Comparison of ENCODE assay signal across 8 mouse cellular contexts in genomic region chr2:32602600-32603054, GRCm38 (mm10). TPM values are rescaled to one million over a fixed set of nuclear protein-coding genes. Genes with fewer than 3 reads are reported as not detected.
DNase-seq lines count a peak whose midpoint lies in the region; ATAC-seq and TF ChIP-seq lines count a peak whose summit lies in the region.

No protein-coding gene starts in this region.

- H3K9ac ChIP-seq in embryonic facial prominence, embryonic 11.5 days (replicated peaks; ENCODE audit: low read length), result peak overlapping the region; percentile 15; the same call in 1 of the 2 replicates
- H3K9ac ChIP-seq in intestine, postnatal 0 days (ENCODE audit: low read depth, low read length), result no peak overlapping the region

- H3K4me3 ChIP-seq in embryonic facial prominence, embryonic 11.5 days (ENCODE audit: low read depth, low read length), result peak overlapping the region; percentile 21
- H3K4me3 ChIP-seq in intestine, postnatal 0 days (ENCODE audit: low read depth, low read length), result peak overlapping the region; percentile 23; the same call in 1 of the 2 replicates
- peak overlapping the region; percentile 50 for H3K4me3 ChIP-seq in midbrain, embryonic 10.5 days
- H3K4me3 ChIP-seq in small intestine, adult 2 months (ENCODE audit: low read depth, low read length), result peak overlapping the region; percentile 23

- peak overlapping the region; percentile 30 for H3K4me2 ChIP-seq in embryonic facial prominence, embryonic 11.5 days (ENCODE audit: low read depth, low read length)
- peak overlapping the region; percentile 51 for H3K4me2 ChIP-seq in intestine, postnatal 0 days (replicated peaks; ENCODE audit: low read depth)

- peak overlapping the region; percentile 23; the same call in 1 of the 2 replicates for H3K27ac ChIP-seq in embryonic facial prominence, embryonic 11.5 days (replicated peaks; ENCODE audit: low read depth, low read length)
- H3K27ac ChIP-seq in intestine, postnatal 0 days (ENCODE audit: low read depth, low read length), result no peak overlapping the region
- peak overlapping the region; percentile 64 for H3K27ac ChIP-seq in midbrain, embryonic 10.5 days (replicated peaks)
- H3K27ac ChIP-seq in small intestine, adult 2 months (ENCODE audit: insufficient read depth, low read depth, low read length), result no peak overlapping the region

- 1% methylated on average over 11 of the region's 11 CpGs for WGBS in embryonic facial prominence, embryonic 11.5 days
- WGBS in intestine, postnatal 0 days, result 4% methylated on average over 11 of the region's 11 CpGs
- 1% methylated on average over 11 of the region's 11 CpGs for WGBS in midbrain, embryonic 10.5 days
- WGBS in small intestine, adult 2 months, result 1% methylated on average over 11 of the region's 11 CpGs

- no peaks in the 10 kb centered on the region for H3K36me3 ChIP-seq in embryonic facial prominence, embryonic 11.5 days (replicated peaks; ENCODE audit: control insufficient read depth, insufficient read depth, low read depth, low read length)
- H3K36me3 ChIP-seq in intestine, postnatal 0 days (ENCODE audit: control insufficient read depth, insufficient read depth), result peaks cover 3% of the 10 kb centered on the region; the same call in 1 of the 2 replicates
- no peaks in the 10 kb centered on the region for H3K36me3 ChIP-seq in midbrain, embryonic 10.5 days
- no peaks in the 10 kb centered on the region; the same call in 1 of the 2 replicates for H3K36me3 ChIP-seq in small intestine, adult 2 months (ENCODE audit: control insufficient read depth, insufficient read depth, low read length)

- no peaks in the 10 kb centered on the region for H3K27me3 ChIP-seq in embryonic facial prominence, embryonic 11.5 days (ENCODE audit: control insufficient read depth, insufficient read depth, low read length)
- peaks cover 3% of the 10 kb centered on the region; the same call in 1 of the 2 replicates for H3K27me3 ChIP-seq in intestine, postnatal 0 days (replicated peaks; ENCODE audit: control insufficient read depth, insufficient read depth, low read length)
- peaks cover 4% of the 10 kb centered on the region for H3K27me3 ChIP-seq in midbrain, embryonic 10.5 days (ENCODE audit: low read depth, poor library complexity, severe bottlenecking)
- H3K27me3 ChIP-seq in small intestine, adult 2 months (ENCODE audit: control insufficient read depth, insufficient read depth, low read length), result peaks cover 11% of the 10 kb centered on the region

- intact Hi-C loops in left cerebral cortex, postnatal 4 days (cut with DNase I), result no loop called here

- 0 out of 2 replicates have a peak, but pooled peaks have one; percentile 17 for TF ChIP-seq POLR2A in small intestine, adult 2 months (IDR thresholded peaks at IDR 0.05; ENCODE audit: low read depth, low read length)

- no peaks in the 10 kb centered on the region; the same call in 1 of the 2 replicates for H3K4me1 ChIP-seq in embryonic facial prominence, embryonic 11.5 days (ENCODE audit: control insufficient read depth, insufficient read depth, low read length)
- H3K4me1 ChIP-seq in intestine, postnatal 0 days (replicated peaks; ENCODE audit: control insufficient read depth, insufficient read depth, low read length), result no peaks in the 10 kb centered on the region
- peaks cover 30% of the 10 kb centered on the region for H3K4me1 ChIP-seq in midbrain, embryonic 10.5 days
- peaks cover 8% of the 10 kb centered on the region for H3K4me1 ChIP-seq in small intestine, adult 2 months (ENCODE audit: control insufficient read depth, insufficient read depth, insufficient read length, low read length)

- DNase-seq in adrenal gland, postnatal 10 days, result peak; percentile 95
- DNase-seq in embryonic facial prominence, embryonic 11.5 days (ENCODE audit: low spot score), result peak; percentile 89
- peak; percentile 92 for DNase-seq in left cerebral cortex, postnatal 4 days
- DNase-seq in midbrain, embryonic 10.5 days (ENCODE audit: low spot score), result peak; percentile 89

- TF ChIP-seq CTCF in intestine, postnatal 0 days (IDR thresholded peaks at IDR 0.05; ENCODE audit: low read depth), result peak; percentile 93
- TF ChIP-seq CTCF in small intestine, adult 2 months (IDR thresholded peaks at IDR 0.05; ENCODE audit: extremely low read depth, insufficient read length, insufficient replicate concordance, low read depth, low read length), result peak; percentile 93

- no peaks in the 10 kb centered on the region for H3K9me3 ChIP-seq in embryonic facial prominence, embryonic 11.5 days (replicated peaks; ENCODE audit: control insufficient read depth, low read length)
- no peaks in the 10 kb centered on the region for H3K9me3 ChIP-seq in intestine, postnatal 0 days (ENCODE audit: control insufficient read depth)
- H3K9me3 ChIP-seq in midbrain, embryonic 10.5 days (replicated peaks), result no peaks in the 10 kb centered on the region

- 0 out of 2 replicates have a peak, but pooled peaks have one; percentile 31 for ATAC-seq in embryonic facial prominence, embryonic 11.5 days (replicated peaks; ENCODE audit: insufficient number of reproducible peaks, low FRiP score, low TSS enrichment, low read depth)
- ATAC-seq in granulocyte monocyte progenitor cell, adult 5-6 weeks (replicated peaks; ENCODE audit: poor library complexity, severe bottlenecking), result peak; percentile 47
- peak; percentile 37; the same call in 1 of the 2 replicates for ATAC-seq in intestine, postnatal 0 days
- ATAC-seq in monocyte, adult 5-6 weeks (replicated peaks; ENCODE audit: insufficient number of reproducible peaks, low FRiP score, low TSS enrichment, poor library complexity, severe bottlenecking), result no peak

RNA-seq across cellular contexts. Expression of gene St6galnac6, which starts 3.1 kb away (rescaled TPM):
- total RNA-seq in adrenal gland, postnatal 10 days (2021), result 10 to 100 TPM; 55.2 to 64.1 TPM
- 6.3 and 6.8 TPM in 2 replicates for polyA plus RNA-seq in embryonic facial prominence, embryonic 11.5 days (2014; fragmentation: Nextera tagmentation; extraction: Ambion mirVana)
- 16.2 and 19.0 TPM in 2 replicates for total RNA-seq in granulocyte monocyte progenitor cell, adult 5-6 weeks (2014; fragmentation: Nextera tagmentation)
- 11.3 and 14.2 TPM in 2 replicates for total RNA-seq in granulocyte monocyte progenitor cell, adult 5-6 weeks (2017)
- polyA plus RNA-seq in intestine, postnatal 0 days (2015; fragmentation: Nextera tagmentation; extraction: Ambion mirVana), result 8.3 and 9.1 TPM in 2 replicates
- 10 to 100 TPM; 78.8 to 91.8 TPM for total RNA-seq in left cerebral cortex, postnatal 4 days (2021)
- 10.8 and 11.9 TPM in 2 replicates for polyA plus RNA-seq in midbrain, embryonic 10.5 days (2016; fragmentation: Nextera tagmentation; extraction: Ambion mirVana)
- 12.5 and 18.2 TPM in 2 replicates for polyA plus RNA-seq in small intestine, adult 2 months (2012; rRNA removed)
- 4.8 to 11.1 TPM (median 10.5 TPM) in 3 replicates for total RNA-seq in monocyte, adult 5-6 weeks (2017)

RNA-seq across cellular contexts. Expression of gene St6galnac4, which starts 15.7 kb away (rescaled TPM):
- total RNA-seq in adrenal gland, postnatal 10 days (2021), result 10 to 100 TPM; 14.3 to 14.7 TPM
- 20.3 and 22.8 TPM in 2 replicates for polyA plus RNA-seq in embryonic facial prominence, embryonic 11.5 days (2014; fragmentation: Nextera tagmentation; extraction: Ambion mirVana)
- 37.5 and 51.7 TPM in 2 replicates for total RNA-seq in granulocyte monocyte progenitor cell, adult 5-6 weeks (2014; fragmentation: Nextera tagmentation)
- total RNA-seq in granulocyte monocyte progenitor cell, adult 5-6 weeks (2017), result 26.0 and 31.9 TPM in 2 replicates
- 5.7 and 6.6 TPM in 2 replicates for polyA plus RNA-seq in intestine, postnatal 0 days (2015; fragmentation: Nextera tagmentation; extraction: Ambion mirVana)
- 10 to 100 TPM; 35.7 to 38.4 TPM for total RNA-seq in left cerebral cortex, postnatal 4 days (2021)
- polyA plus RNA-seq in midbrain, embryonic 10.5 days (2016; fragmentation: Nextera tagmentation; extraction: Ambion mirVana), result 15.9 and 17.1 TPM in 2 replicates
- polyA plus RNA-seq in small intestine, adult 2 months (2012; rRNA removed), result 9.1 and 9.6 TPM in 2 replicates
- 18.7 to 29.4 TPM (median 21.7 TPM) in 3 replicates for total RNA-seq in monocyte, adult 5-6 weeks (2017)

RNA-seq across cellular contexts. Expression of gene Ak1, which starts 18.9 kb away (rescaled TPM):
- 100 to 1,000 TPM in 1 of 2 experiments, 10 to 100 TPM in 1; 71.5 to 143 TPM for total RNA-seq in adrenal gland, postnatal 10 days (2021)
- polyA plus RNA-seq in embryonic facial prominence, embryonic 11.5 days (2014; fragmentation: Nextera tagmentation; extraction: Ambion mirVana), result 13.7 and 16.6 TPM in 2 replicates
- total RNA-seq in granulocyte monocyte progenitor cell, adult 5-6 weeks (2014; fragmentation: Nextera tagmentation), result 3.4 TPM in 1 of 2 replicates, not detected in the other
- 0.78 and 3.3 TPM in 2 replicates for total RNA-seq in granulocyte monocyte progenitor cell, adult 5-6 weeks (2017)
- 10.5 and 12.1 TPM in 2 replicates for polyA plus RNA-seq in intestine, postnatal 0 days (2015; fragmentation: Nextera tagmentation; extraction: Ambion mirVana)
- total RNA-seq in left cerebral cortex, postnatal 4 days (2021), result 100 to 1,000 TPM; 100 to 106 TPM
- 26.4 and 30.3 TPM in 2 replicates for polyA plus RNA-seq in midbrain, embryonic 10.5 days (2016; fragmentation: Nextera tagmentation; extraction: Ambion mirVana)
- polyA plus RNA-seq in small intestine, adult 2 months (2012; rRNA removed), result 3.4 and 3.7 TPM in 2 replicates
- 0.43 TPM in 1 of 3 replicates, not detected in the others for total RNA-seq in monocyte, adult 5-6 weeks (2017)

RNA-seq across cellular contexts. Expression of gene 9430097D07Rik, which starts 27.1 kb away (rescaled TPM):
- not detected for total RNA-seq in adrenal gland, postnatal 10 days (2021)
- polyA plus RNA-seq in embryonic facial prominence, embryonic 11.5 days (2014; fragmentation: Nextera tagmentation; extraction: Ambion mirVana), result 0.32 and 0.36 TPM in 2 replicates
- total RNA-seq in granulocyte monocyte progenitor cell, adult 5-6 weeks (2014; fragmentation: Nextera tagmentation), result not detected in 2 replicates
- not detected in 2 replicates for total RNA-seq in granulocyte monocyte progenitor cell, adult 5-6 weeks (2017)
- 0.14 TPM in 1 of 2 replicates, not detected in the other for polyA plus RNA-seq in intestine, postnatal 0 days (2015; fragmentation: Nextera tagmentation; extraction: Ambion mirVana)
- under 1 TPM; 0.62 to 0.84 TPM for total RNA-seq in left cerebral cortex, postnatal 4 days (2021)
- 0.17 and 0.22 TPM in 2 replicates for polyA plus RNA-seq in midbrain, embryonic 10.5 days (2016; fragmentation: Nextera tagmentation; extraction: Ambion mirVana)
- polyA plus RNA-seq in small intestine, adult 2 months (2012; rRNA removed), result not detected in 2 replicates
- not detected in 3 replicates for total RNA-seq in monocyte, adult 5-6 weeks (2017)

RNA-seq across cellular contexts. Expression of gene Pip5kl1, which starts 28.0 kb away (rescaled TPM):
- not detected for total RNA-seq in adrenal gland, postnatal 10 days (2021)
- polyA plus RNA-seq in embryonic facial prominence, embryonic 11.5 days (2014; fragmentation: Nextera tagmentation; extraction: Ambion mirVana), result 2.3 and 3.3 TPM in 2 replicates
- 1.8 TPM in 1 of 2 replicates, not detected in the other for total RNA-seq in granulocyte monocyte progenitor cell, adult 5-6 weeks (2014; fragmentation: Nextera tagmentation)
- total RNA-seq in granulocyte monocyte progenitor cell, adult 5-6 weeks (2017), result not detected in 2 replicates
- polyA plus RNA-seq in intestine, postnatal 0 days (2015; fragmentation: Nextera tagmentation; extraction: Ambion mirVana), result not detected in 2 replicates
- total RNA-seq in left cerebral cortex, postnatal 4 days (2021), result 10 to 100 TPM in 1 of 2 experiments, 1 to 10 TPM in 1; 9.4 to 11.5 TPM
- polyA plus RNA-seq in midbrain, embryonic 10.5 days (2016; fragmentation: Nextera tagmentation; extraction: Ambion mirVana), result 1.9 and 2.8 TPM in 2 replicates
- 0.15 and 0.25 TPM in 2 replicates for polyA plus RNA-seq in small intestine, adult 2 months (2012; rRNA removed)
- 2.5 TPM in 1 of 3 replicates, not detected in the others for total RNA-seq in monocyte, adult 5-6 weeks (2017)

Comparison
In these comparisons a context has a peak if more than half of its experiments do, and no peak if none do; other contexts are left out.
1. H3K27ac ChIP-seq: peak in embryonic facial prominence, embryonic 11.5 days (single experiment) and midbrain, embryonic 10.5 days (single experiment); none in intestine, postnatal 0 days (single experiment) and small intestine, adult 2 months (single experiment).
2. RNA of gene Ak1, which starts 18.9 kb away (total RNA-seq): 71.5 to 143 TPM in adrenal gland, postnatal 10 days and 100 to 106 TPM in left cerebral cortex, postnatal 4 days; 0.78 to 3.4 TPM in granulocyte monocyte progenitor cell, adult 5-6 weeks and 0.43 TPM in monocyte, adult 5-6 weeks; every median in the first group is over 10 times any median in the second.
3. Peak in every context shown above with its lines, with median percentiles within 50 percentile points of each other: DNase-seq and H3K4me3 ChIP-seq.